Mouse (Mus musculus): ENCODE measurements at regions not wholly inside any gene's neighbourhood (a gene's known extent, or its start where the extent isn't known, plus 50 kb on each side); places are given as distances from the start of the nearest gene placed in this dataset.
A peak's percentile ranks its signal among the peaks of the same experiment; 100 is the strongest.
"Not testable (repeated sequence)": the region's sequence is repeated elsewhere in the genome, so short reads cannot be mapped to it uniquely, and the experiment has no call there.

DNA sequence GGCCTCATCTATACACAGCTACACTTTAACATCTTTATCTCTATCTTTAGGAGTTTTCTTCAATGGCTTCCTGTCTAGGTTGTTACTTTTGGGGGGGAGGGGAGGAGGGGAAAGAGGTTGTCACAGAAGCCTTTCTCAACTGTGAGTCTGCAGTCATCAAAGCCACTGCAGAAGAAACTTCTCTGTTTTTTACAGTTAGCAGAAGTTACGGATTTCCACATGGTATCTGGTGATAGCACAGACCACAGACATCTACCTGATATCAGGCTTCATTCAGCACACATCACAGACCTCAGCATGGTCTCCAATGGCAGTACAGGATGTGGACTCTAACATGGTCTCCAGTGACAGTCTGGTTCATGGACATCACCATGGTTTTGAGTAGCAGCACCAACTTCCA is 234.8 kb upstream of the Adarb2 start:
- no peak overlapping the region for H3K4me3 ChIP-seq
- DNase-seq (ENCODE audit: low spot score) = no peak
- H3K4me1 ChIP-seq = no peaks in the 10 kb centered on the region
- H3K27me3 ChIP-seq (replicated peaks; ENCODE audit: low read depth, poor library complexity, severe bottlenecking) = no peaks in the 10 kb centered on the region
- H3K27ac ChIP-seq (replicated peaks) = no peak overlapping the region
- H3K9me3 ChIP-seq = no peaks in the 10 kb centered on the region
- H3K36me3 ChIP-seq (replicated peaks) = no peaks in the 10 kb centered on the region
- 90% methylated on average over 1 of the region's 1 CpGs for WGBS

GRCm38 (mm10) chr13:7994198-7994597 is 208.5 kb upstream of the Adarb2 start:
- no peaks in the 10 kb centered on the region for H3K36me3 ChIP-seq (replicated peaks)
- no peaks in the 10 kb centered on the region for H3K9me3 ChIP-seq
- H3K4me1 ChIP-seq = no peaks in the 10 kb centered on the region
- no peak for DNase-seq (ENCODE audit: low spot score)
- H3K27ac ChIP-seq (replicated peaks) = no peak overlapping the region
- WGBS = 90% methylated on average over 5 of the region's 5 CpGs
- H3K4me3 ChIP-seq = no peak overlapping the region
- H3K27me3 ChIP-seq (replicated peaks; ENCODE audit: low read depth, poor library complexity, severe bottlenecking) = no peaks in the 10 kb centered on the region

GRCm38 (mm10) chr13:8030096-8030495 is 172.6 kb upstream of the Adarb2 start:
- not testable (repeated sequence) for H3K36me3 ChIP-seq (replicated peaks); H3K27ac ChIP-seq (replicated peaks); H3K9me3 ChIP-seq; DNase-seq (ENCODE audit: low spot score); H3K4me1 ChIP-seq; H3K4me3 ChIP-seq; H3K27me3 ChIP-seq (replicated peaks; ENCODE audit: low read depth, poor library complexity, severe bottlenecking)
- 71% methylated on average over 4 of the region's 4 CpGs for WGBS

DNA sequence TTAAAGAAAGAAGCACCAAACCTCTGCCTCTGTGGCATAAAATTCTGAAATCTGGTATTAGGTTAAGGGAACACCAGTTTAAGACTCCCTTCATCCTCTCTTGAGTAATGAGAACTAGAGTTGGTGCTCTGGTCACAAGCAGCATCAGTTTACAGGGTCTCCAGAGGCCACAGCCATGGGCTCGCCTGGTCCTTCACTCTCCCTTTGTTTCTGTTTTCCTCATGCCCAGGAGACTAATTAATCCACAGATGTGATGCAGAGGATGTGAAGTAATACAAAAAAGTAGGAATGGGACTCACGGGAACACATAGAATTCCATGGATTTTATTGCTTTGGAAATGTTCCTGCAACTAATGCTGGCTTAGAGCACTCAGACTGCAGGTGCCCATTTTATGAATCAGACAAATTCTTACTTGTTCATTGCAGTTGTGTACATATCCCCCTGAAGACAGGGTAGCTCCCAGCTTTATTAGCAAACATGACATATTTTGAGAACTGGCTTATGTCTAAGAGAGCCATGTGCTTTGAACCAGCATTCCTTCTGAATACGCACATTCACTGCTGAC is 151.7 kb upstream of the Adarb2 start:
- WGBS = 81% methylated on average over 3 of the region's 3 CpGs
- no peaks in the 10 kb centered on the region for H3K36me3 ChIP-seq (replicated peaks)

DNA sequence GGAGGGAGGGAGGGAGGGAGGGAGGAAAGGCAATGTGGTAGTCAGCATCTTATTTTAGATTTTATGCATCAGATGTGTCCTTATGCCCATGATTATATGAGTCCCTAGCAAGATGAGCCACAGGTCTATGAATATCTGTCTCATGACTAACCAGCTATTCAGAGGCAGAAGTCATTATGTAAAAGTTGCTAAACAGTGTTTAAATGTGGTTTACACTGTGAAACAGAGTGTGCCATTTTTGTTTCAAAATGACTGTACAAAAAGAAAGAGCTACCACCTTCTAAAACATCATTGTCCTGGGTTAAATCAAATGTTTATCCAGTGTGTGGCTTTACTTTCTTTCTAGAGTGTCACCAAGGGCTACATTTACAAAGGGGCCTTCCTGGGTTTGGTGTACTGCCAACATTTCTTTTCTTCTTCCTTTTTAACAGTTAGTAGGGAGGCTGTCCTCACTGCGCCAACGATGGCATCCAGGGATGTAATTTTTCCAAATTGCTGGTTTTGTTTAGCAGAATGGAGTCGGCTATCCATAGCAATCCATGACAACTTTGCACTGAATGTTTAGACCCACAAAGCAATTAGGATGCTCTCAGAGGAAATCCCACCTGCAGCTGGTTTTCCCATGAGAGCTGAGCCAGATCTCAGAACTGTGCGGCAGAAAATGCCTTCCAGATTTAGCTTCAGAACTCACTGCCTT is 146.4 kb upstream of the Adarb2 start:
- H3K36me3 ChIP-seq (replicated peaks) = no peaks in the 10 kb centered on the region
- DNase-seq (ENCODE audit: low spot score) = peak; percentile 8
- no peaks in the 10 kb centered on the region for H3K27me3 ChIP-seq (replicated peaks; ENCODE audit: low read depth, poor library complexity, severe bottlenecking)
- H3K4me3 ChIP-seq = no peak overlapping the region
- no peaks in the 10 kb centered on the region for H3K9me3 ChIP-seq
- no peak overlapping the region for H3K27ac ChIP-seq (replicated peaks)
- no peaks in the 10 kb centered on the region for H3K4me1 ChIP-seq
- WGBS = 64% methylated on average over 4 of the region's 4 CpGs

More for the DNA sequence above, 151.7 kb upstream of the Adarb2 start:
- Histone ChIP-seq H3K27ac (replicated peaks) (no peak overlapping the region), H3K9me3 (no peaks in the 10 kb centered on the region), H3K4me1 (no peaks in the 10 kb centered on the region), H3K27me3 (replicated peaks; ENCODE audit: low read depth, poor library complexity, severe bottlenecking) (no peaks in the 10 kb centered on the region), H3K4me3 (no peak overlapping the region)
- no peak for DNase-seq (ENCODE audit: low spot score)

DNA sequence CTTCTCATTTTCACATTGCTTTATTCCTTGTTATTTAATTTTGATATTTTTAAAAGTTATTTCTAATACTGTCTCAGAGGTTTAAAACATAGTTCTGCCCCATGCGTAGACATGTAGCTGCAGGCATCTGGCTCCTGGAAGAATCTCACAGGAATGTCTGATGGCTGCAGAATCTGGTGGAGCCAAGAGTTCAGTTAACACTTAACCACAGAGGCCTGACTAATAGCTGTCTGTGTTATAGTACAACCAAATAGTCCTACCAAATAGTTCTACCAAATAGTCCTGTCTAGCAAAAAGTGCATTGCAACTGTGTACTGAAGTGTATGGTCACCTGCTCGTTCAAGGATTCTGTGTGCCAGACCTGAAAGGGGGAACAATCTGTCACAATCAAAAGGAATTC is 115.5 kb upstream of the Adarb2 start:
- 81% methylated on average over 2 of the region's 2 CpGs for WGBS
- Histone ChIP-seq H3K9me3 (no peaks in the 10 kb centered on the region), H3K36me3 (replicated peaks) (no peaks in the 10 kb centered on the region), H3K27ac (replicated peaks) (no peak overlapping the region), H3K4me3 (no peak overlapping the region), H3K4me1 (no peaks in the 10 kb centered on the region), H3K27me3 (replicated peaks; ENCODE audit: low read depth, poor library complexity, severe bottlenecking) (no peaks in the 10 kb centered on the region)
- DNase-seq (ENCODE audit: low spot score) = no peak

- Histone ChIP-seq H3K27me3 (replicated peaks; ENCODE audit: low read depth, poor library complexity, severe bottlenecking) (no peaks in the 10 kb centered on the region), H3K9me3 (no peaks in the 10 kb centered on the region), H3K27ac (replicated peaks) (no peak overlapping the region), H3K4me3 (no peak overlapping the region), H3K4me1 (no peaks in the 10 kb centered on the region), H3K36me3 (replicated peaks) (no peaks in the 10 kb centered on the region)
- WGBS = 84% methylated on average over 4 of the region's 4 CpGs
- no peak for DNase-seq (ENCODE audit: low spot score)
Observed at GRCm38 (mm10) chr13:8089519-8089918, 113.1 kb upstream of the Adarb2 start.

DNA sequence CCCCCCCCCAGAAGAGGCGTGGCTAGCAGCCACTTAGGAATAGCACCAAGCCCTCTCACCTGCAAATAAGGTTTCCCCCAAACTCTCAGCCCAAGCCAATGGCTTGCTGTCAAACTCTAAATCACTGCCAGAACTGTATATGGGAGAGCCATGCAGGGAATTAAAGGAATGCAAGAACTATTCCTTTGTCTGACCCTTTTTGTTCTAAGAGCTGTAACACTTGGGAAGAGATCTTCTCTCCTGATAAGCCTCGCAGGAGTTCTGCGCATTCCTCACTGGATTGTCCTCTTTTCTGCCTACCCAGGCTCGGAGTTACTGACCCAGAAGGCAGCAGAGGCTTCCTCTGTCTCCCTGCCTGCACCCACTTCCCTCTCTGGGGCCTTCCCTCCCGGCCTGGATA is 94.0 kb upstream of the Adarb2 start:
- WGBS = 34% methylated on average over 5 of the region's 5 CpGs
- no peak overlapping the region for H3K4me3 ChIP-seq
- H3K9me3 ChIP-seq = no peaks in the 10 kb centered on the region
- no peak for DNase-seq (ENCODE audit: low spot score)
- no peaks in the 10 kb centered on the region for H3K36me3 ChIP-seq (replicated peaks)
- no peaks in the 10 kb centered on the region for H3K4me1 ChIP-seq
- no peak overlapping the region for H3K27ac ChIP-seq (replicated peaks)
- H3K27me3 ChIP-seq (replicated peaks; ENCODE audit: low read depth, poor library complexity, severe bottlenecking) = no peaks in the 10 kb centered on the region

- Histone ChIP-seq H3K9me3 (no peaks in the 10 kb centered on the region), H3K4me3 (no peak overlapping the region), H3K27ac (replicated peaks) (no peak overlapping the region), H3K4me1 (no peaks in the 10 kb centered on the region), H3K27me3 (replicated peaks; ENCODE audit: low read depth, poor library complexity, severe bottlenecking) (no peaks in the 10 kb centered on the region), H3K36me3 (replicated peaks) (no peaks in the 10 kb centered on the region)
- no peak for DNase-seq (ENCODE audit: low spot score)
- 65% methylated on average over 1 of the region's 1 CpGs for WGBS
Observed at GRCm38 (mm10) chr13:8112953-8113352, 89.7 kb upstream of the Adarb2 start.

DNA sequence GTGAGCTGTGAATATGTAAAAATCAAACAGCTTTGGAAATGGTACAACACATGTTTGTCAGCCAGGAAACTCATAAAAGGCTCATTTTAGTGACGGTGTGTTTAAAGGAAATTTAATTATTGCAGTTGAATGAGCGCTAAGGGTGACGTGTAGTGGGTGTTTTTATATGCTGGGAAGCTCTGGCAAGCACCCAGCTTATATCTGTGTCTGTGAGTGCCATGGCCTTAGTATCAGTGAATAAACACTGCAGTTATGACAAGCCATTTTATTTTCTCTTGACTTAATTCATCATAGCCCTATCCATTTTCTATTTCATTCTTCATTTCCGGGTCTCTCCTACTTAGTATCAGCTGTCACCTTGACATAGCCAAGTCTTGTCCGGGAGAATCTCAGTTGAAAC is 83.7 kb upstream of the Adarb2 start:
- Histone ChIP-seq H3K4me1 (no peaks in the 10 kb centered on the region), H3K36me3 (replicated peaks) (no peaks in the 10 kb centered on the region), H3K27ac (replicated peaks) (no peak overlapping the region), H3K4me3 (no peak overlapping the region), H3K27me3 (replicated peaks; ENCODE audit: low read depth, poor library complexity, severe bottlenecking) (no peaks in the 10 kb centered on the region), H3K9me3 (no peaks in the 10 kb centered on the region)
- no peak for DNase-seq (ENCODE audit: low spot score)
- WGBS = 84% methylated on average over 5 of the region's 5 CpGs

DNA sequence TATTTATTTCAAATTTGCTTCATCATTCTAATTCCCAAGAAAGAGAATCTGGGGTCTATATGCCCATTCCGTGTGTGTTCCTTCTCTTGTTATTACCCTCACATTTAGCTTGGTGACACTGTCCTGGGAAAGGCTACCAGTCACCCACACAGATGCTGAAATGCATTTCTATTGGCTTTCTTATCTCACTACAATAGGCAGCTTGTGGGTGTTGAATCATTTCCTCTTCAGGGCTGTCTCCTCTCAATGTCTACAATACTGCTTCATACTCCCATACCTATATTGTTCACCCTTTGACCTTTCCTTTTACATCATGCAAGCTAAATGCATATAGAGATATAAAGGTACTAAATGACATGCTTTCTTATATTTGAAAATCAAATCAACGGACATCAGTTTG is 82.7 kb upstream of the Adarb2 start:
- Histone ChIP-seq H3K9me3 (no peaks in the 10 kb centered on the region), H3K36me3 (replicated peaks) (no peaks in the 10 kb centered on the region), H3K4me1 (no peaks in the 10 kb centered on the region), H3K27me3 (replicated peaks; ENCODE audit: low read depth, poor library complexity, severe bottlenecking) (no peaks in the 10 kb centered on the region), H3K27ac (replicated peaks) (no peak overlapping the region), H3K4me3 (no peak overlapping the region)
- 76% methylated on average over 2 of the region's 2 CpGs for WGBS
- DNase-seq (ENCODE audit: low spot score) = no peak

DNA sequence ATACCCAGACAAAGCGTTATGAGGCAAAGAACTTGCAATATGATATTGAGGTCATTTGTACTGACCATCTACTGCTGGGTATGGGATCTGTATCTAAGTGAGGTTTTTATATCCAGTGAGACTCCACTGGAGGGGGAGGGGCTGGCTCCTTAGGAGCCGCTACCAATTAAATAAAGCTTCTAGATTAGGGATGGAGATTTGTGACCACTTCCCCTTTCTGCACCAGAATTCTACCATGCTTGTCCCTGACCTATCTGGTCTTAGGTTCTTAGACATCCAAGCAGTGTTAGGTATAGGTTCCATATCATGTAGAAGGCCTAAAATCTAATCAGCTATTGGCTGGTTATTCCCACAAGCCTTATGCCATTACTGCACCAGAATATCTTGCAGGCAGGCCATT is 67.9 kb upstream of the Adarb2 start:
- no peaks in the 10 kb centered on the region for H3K36me3 ChIP-seq (replicated peaks)
- H3K4me1 ChIP-seq = no peaks in the 10 kb centered on the region
- no peak overlapping the region for H3K4me3 ChIP-seq
- H3K27ac ChIP-seq (replicated peaks) = no peak overlapping the region
- no peak for DNase-seq (ENCODE audit: low spot score)
- H3K9me3 ChIP-seq = no peaks in the 10 kb centered on the region
- no peaks in the 10 kb centered on the region for H3K27me3 ChIP-seq (replicated peaks; ENCODE audit: low read depth, poor library complexity, severe bottlenecking)
- 90% methylated on average over 2 of the region's 2 CpGs for WGBS

DNA sequence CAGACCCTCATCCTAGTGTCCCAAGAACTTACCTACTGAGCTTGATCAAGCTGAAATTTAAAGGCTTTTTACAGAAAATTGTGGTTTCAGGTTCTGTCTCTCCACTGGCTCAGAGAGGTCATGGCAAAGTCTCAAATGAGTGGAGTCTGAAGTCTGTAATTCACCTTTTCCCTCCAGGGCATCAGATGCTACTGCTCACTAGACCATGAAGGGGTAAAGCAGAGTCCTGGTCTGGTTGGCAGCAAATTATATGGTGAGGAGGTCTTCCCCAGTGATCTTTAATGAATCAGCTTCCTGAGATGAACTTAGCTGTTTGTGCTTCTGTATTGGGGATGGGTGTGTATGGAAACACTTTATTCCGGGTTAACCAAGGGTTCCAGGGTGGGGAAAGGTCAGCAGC is 63.3 kb upstream of the Adarb2 start:
- no peak for DNase-seq (ENCODE audit: low spot score)
- no peaks in the 10 kb centered on the region for H3K36me3 ChIP-seq (replicated peaks)
- H3K4me1 ChIP-seq = no peaks in the 10 kb centered on the region
- H3K27ac ChIP-seq (replicated peaks) = no peak overlapping the region
- H3K9me3 ChIP-seq = no peaks in the 10 kb centered on the region
- 45% methylated on average over 1 of the region's 1 CpGs for WGBS
- no peaks in the 10 kb centered on the region for H3K27me3 ChIP-seq (replicated peaks; ENCODE audit: low read depth, poor library complexity, severe bottlenecking)
- no peak overlapping the region for H3K4me3 ChIP-seq
